Mouse (Mus musculus) stomach, embryonic 15.5 days (tissue): Measurements from ENCODE around the gene Wwox. TPM values are rescaled to one million over a fixed set of nuclear protein-coding genes. Genes with fewer than 3 reads are reported as not detected.

Experiments used
- ATAC-seq: fragments of 200-750 bp; cut with Nextera tagmentation; 2 replicates; pipeline ENCODE4 v1.8.0; 2017; ENCODE audit warnings: low read depth, moderate number of reproducible peaks, moderate TSS enrichment; ENCODE audit not compliant: insufficient read depth, low FRiP score
- H3K27ac ChIP-seq: fragments of 300-500 bp; sonication (generic); 2 replicates; pipeline ENCODE4 v1.5.1; 2015; ENCODE audit warnings: mild to moderate bottlenecking, inconsistent platforms
- H3K27me3 ChIP-seq: fragments of 300-500 bp; sonication (generic); replicated peaks from 2 replicates; pipeline ENCODE4 v1.6.1; 2015; ENCODE audit warnings: inconsistent platforms
- H3K36me3 ChIP-seq: fragments of 300-500 bp; sonication (generic); 2 replicates; pipeline ENCODE4 v1.6.1; 2015; ENCODE audit warnings: inconsistent platforms
- H3K4me1 ChIP-seq: fragments of 300-500 bp; sonication (generic); 2 replicates; pipeline ENCODE4 v1.6.1; 2015; ENCODE audit warnings: inconsistent platforms
- H3K4me2 ChIP-seq: fragments of 300-500 bp; sonication (generic); 2 replicates; pipeline ENCODE4 v1.6.1; 2015; ENCODE audit warnings: mild to moderate bottlenecking, inconsistent platforms
- H3K4me3 ChIP-seq: fragments of 300-500 bp; sonication (generic); replicated peaks from 2 replicates; pipeline ENCODE4 v1.5.1; 2015; ENCODE audit warnings: inconsistent platforms
- H3K9ac ChIP-seq: fragments of 300-500 bp; sonication (generic); 2 replicates; pipeline ENCODE4 v1.6.1; 2015; ENCODE audit warnings: inconsistent platforms
- H3K9me3 ChIP-seq: fragments of 300-500 bp; sonication (generic); 2 replicates; pipeline ENCODE4 v1.6.1; 2016; ENCODE audit warnings: inconsistent platforms
- WGBS: fragments of 180-500 bp; shearing (Covaris S2); methylation state at CpG from one replicate; pipeline ENCODE4 v1.1.7; 2015; 5-methylcytosine and 5-hydroxymethylcytosine counted together
- polyA plus RNA-seq: library from polyadenylated mRNA; unstranded; fragments of >200 nt; fragmentation: Nextera tagmentation; extraction: Ambion mirVana; gene quantifications from 2 replicates; pipeline ENCODE4 v1.2.1, GENCODE M21; 2015

Wwox gene
- polyA plus RNA-seq, 1 experiment from 2014 or later: 12.2 TPM

- peaks cover 9% of the 10 kb centered on the region for H3K4me1 ChIP-seq
- peak overlapping the region; percentile 86 for H3K27ac ChIP-seq
- 0 out of 2 replicates have a peak overlapping the region, but pooled peaks have one; percentile 13 for H3K4me2 ChIP-seq
- no peak overlapping the region for H3K9ac ChIP-seq
- no peaks in the 10 kb centered on the region for H3K27me3 ChIP-seq
- ATAC-seq: peak; percentile 65
- no peaks in the 10 kb centered on the region for H3K9me3 ChIP-seq
- 37% methylated on average over 8 of the region's 8 CpGs for WGBS
- no peak overlapping the region for H3K4me3 ChIP-seq
- H3K36me3 ChIP-seq: no peaks in the 10 kb centered on the region
Observed at GRCm38 (mm10) chr8:114956377-114957168, 517.1 kb downstream of the Wwox start.

GRCm38 (mm10) chr8:114958437-114959107 is 519.1 kb downstream of the Wwox start:
- no peak overlapping the region for H3K4me3 ChIP-seq
- no peak overlapping the region for H3K27ac ChIP-seq
- no peak overlapping the region for H3K9ac ChIP-seq
- H3K4me1 ChIP-seq: peaks cover 13% of the 10 kb centered on the region
- no peaks in the 10 kb centered on the region for H3K36me3 ChIP-seq
- 68% methylated on average over 16 of the region's 16 CpGs for WGBS
- H3K27me3 ChIP-seq: no peaks in the 10 kb centered on the region
- no peaks in the 10 kb centered on the region for H3K9me3 ChIP-seq
- ATAC-seq: no peak
- no peak overlapping the region for H3K4me2 ChIP-seq

GRCm38 (mm10) chr8:114959406-114959805 is 520.0 kb downstream of the Wwox start:
- Histone ChIP-seq H3K4me2 (no peak overlapping the region), H3K27me3 (no peaks in the 10 kb centered on the region), H3K36me3 (no peaks in the 10 kb centered on the region), H3K9ac (no peak overlapping the region), H3K9me3 (no peaks in the 10 kb centered on the region), H3K4me3 (no peak overlapping the region), H3K4me1 (peaks cover 13% of the 10 kb centered on the region), H3K27ac (no peak overlapping the region)
- 65% methylated on average over 11 of the region's 11 CpGs for WGBS
- ATAC-seq: no peak

GRCm38 (mm10) chr8:114962494-114962893 is 523.0 kb downstream of the Wwox start:
- Histone ChIP-seq H3K4me1 (peaks cover 6% of the 10 kb centered on the region), H3K27me3 (no peaks in the 10 kb centered on the region), H3K9me3 (no peaks in the 10 kb centered on the region), H3K36me3 (no peaks in the 10 kb centered on the region), H3K27ac (no peak overlapping the region), H3K4me3 (no peak overlapping the region), H3K4me2 (no peak overlapping the region), H3K9ac (no peak overlapping the region)
- ATAC-seq: no peak
- WGBS: 12% methylated on average over 1 of the region's 1 CpGs

GRCm38 (mm10) chr8:114963282-114963681 is 523.8 kb downstream of the Wwox start:
- Histone ChIP-seq H3K4me2 (no peak overlapping the region), H3K27ac (peak overlapping the region; percentile 12; the same call in 1 of the 2 replicates), H3K9ac (no peak overlapping the region), H3K9me3 (no peaks in the 10 kb centered on the region), H3K27me3 (no peaks in the 10 kb centered on the region), H3K4me3 (no peak overlapping the region), H3K4me1 (peaks cover 4% of the 10 kb centered on the region), H3K36me3 (no peaks in the 10 kb centered on the region)
- ATAC-seq: no peak
- WGBS: 85% methylated on average over 4 of the region's 4 CpGs

GRCm38 (mm10) chr8:114964206-114964605 is 524.8 kb downstream of the Wwox start:
- no peak for ATAC-seq

GRCm38 (mm10) chr8:114968842-114969241 is 529.4 kb downstream of the Wwox start:
- Histone ChIP-seq H3K9ac (no peak overlapping the region), H3K36me3 (no peaks in the 10 kb centered on the region), H3K4me2 (no peak overlapping the region), H3K4me3 (no peak overlapping the region), H3K27ac (no peak overlapping the region), H3K4me1 (no peaks in the 10 kb centered on the region), H3K9me3 (no peaks in the 10 kb centered on the region), H3K27me3 (no peaks in the 10 kb centered on the region)
- ATAC-seq: no peak
- WGBS: 80% methylated on average over 4 of the region's 4 CpGs

More at GRCm38 (mm10) chr8:114964206-114964605, 524.8 kb downstream of the Wwox start:
- peaks cover 4% of the 10 kb centered on the region for H3K4me1 ChIP-seq
- H3K9ac ChIP-seq: no peak overlapping the region
- no peak overlapping the region for H3K27ac ChIP-seq
- no peaks in the 10 kb centered on the region for H3K36me3 ChIP-seq
- no peaks in the 10 kb centered on the region for H3K27me3 ChIP-seq
- WGBS: 87% methylated on average over 6 of the region's 6 CpGs
- no peaks in the 10 kb centered on the region for H3K9me3 ChIP-seq
- no peak overlapping the region for H3K4me3 ChIP-seq
- no peak overlapping the region for H3K4me2 ChIP-seq

- ATAC-seq: no peak; the same call in 1 of the 2 replicates
- Histone ChIP-seq H3K9me3 (no peaks in the 10 kb centered on the region), H3K27ac (no peak overlapping the region), H3K9ac (no peak overlapping the region), H3K36me3 (no peaks in the 10 kb centered on the region), H3K27me3 (no peaks in the 10 kb centered on the region), H3K4me3 (no peak overlapping the region), H3K4me1 (no peaks in the 10 kb centered on the region), H3K4me2 (no peak overlapping the region)
- WGBS: 37% methylated on average over 8 of the region's 8 CpGs
Observed at GRCm38 (mm10) chr8:114971378-114971777, 531.9 kb downstream of the Wwox start.

GRCm38 (mm10) chr8:114973002-114973461 is 533.6 kb downstream of the Wwox start:
- H3K4me2 ChIP-seq: no peak overlapping the region
- H3K36me3 ChIP-seq: no peaks in the 10 kb centered on the region
- no peaks in the 10 kb centered on the region for H3K27me3 ChIP-seq
- no peak overlapping the region for H3K9ac ChIP-seq
- no peak overlapping the region for H3K27ac ChIP-seq
- H3K9me3 ChIP-seq: no peaks in the 10 kb centered on the region
- WGBS: 42% methylated on average over 12 of the region's 12 CpGs
- no peak for ATAC-seq
- H3K4me1 ChIP-seq: no peaks in the 10 kb centered on the region
- H3K4me3 ChIP-seq: no peak overlapping the region

- Histone ChIP-seq H3K36me3 (no peaks in the 10 kb centered on the region), H3K4me3 (no peak overlapping the region), H3K4me2 (no peak overlapping the region), H3K27ac (no peak overlapping the region), H3K9me3 (no peaks in the 10 kb centered on the region), H3K27me3 (no peaks in the 10 kb centered on the region), H3K4me1 (no peaks in the 10 kb centered on the region), H3K9ac (no peak overlapping the region)
- 71% methylated on average over 5 of the region's 5 CpGs for WGBS
- ATAC-seq: no peak
Observed at GRCm38 (mm10) chr8:114974336-114974950, 535.0 kb downstream of the Wwox start.

- Histone ChIP-seq H3K27ac (no peak overlapping the region), H3K4me2 (no peak overlapping the region), H3K9ac (no peak overlapping the region), H3K36me3 (no peaks in the 10 kb centered on the region), H3K9me3 (no peaks in the 10 kb centered on the region), H3K4me3 (no peak overlapping the region), H3K4me1 (no peaks in the 10 kb centered on the region), H3K27me3 (no peaks in the 10 kb centered on the region)
- ATAC-seq: no peak
- WGBS: 66% methylated on average over 11 of the region's 11 CpGs
Observed at GRCm38 (mm10) chr8:114977746-114978145, 538.3 kb downstream of the Wwox start.
